Mouse (Mus musculus) c-Kit-positive CD71-positive TER-119-negative erythroid progenitor cells, embryonic 14.5 days (primary cell): ENCODE data around the gene Aldh6a1.

Experiments
- DNase-seq: peaks from one replicate; pipeline ENCODE4 v3.0.0-alpha.2; 2013; ENCODE audit warnings: low read depth

Aldh6a1 gene

DNA sequence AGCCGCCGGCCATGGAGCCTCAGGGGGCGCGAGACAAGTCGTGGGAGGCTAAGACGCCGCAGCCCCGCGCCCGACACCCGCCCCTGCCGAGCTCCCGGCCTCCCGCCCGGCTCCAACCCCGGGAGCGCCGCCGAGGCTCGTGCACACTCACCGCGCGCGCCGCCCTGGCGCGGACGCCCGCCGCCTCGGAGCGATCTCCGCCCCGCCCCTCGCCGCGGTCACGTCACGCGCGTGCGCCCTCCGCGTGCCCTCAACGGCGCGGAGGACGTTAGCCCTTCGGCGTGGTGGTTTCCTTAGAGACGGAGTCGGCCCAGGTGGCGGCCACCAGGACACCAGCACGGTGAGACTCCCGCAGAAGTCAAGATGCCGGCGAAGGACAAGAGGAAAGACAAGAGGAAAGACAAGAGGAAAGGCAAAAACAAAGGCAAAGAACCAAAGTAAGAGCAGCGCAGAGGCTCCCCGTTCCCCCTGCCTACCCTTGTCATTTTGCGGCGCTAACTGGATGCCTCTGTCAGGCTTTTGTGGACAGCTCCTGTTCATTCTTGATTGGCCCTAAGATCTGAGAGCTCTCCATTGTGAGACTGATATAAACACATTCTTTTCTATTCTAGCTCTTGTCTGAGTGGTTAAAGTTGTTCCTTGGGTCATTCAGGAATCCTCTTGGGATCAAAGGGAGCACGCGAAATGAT is 41.8 kb downstream of the Aldh6a1 start, which contains the start of the genes Entpd5 and Bbof1:
Gene Entpd5, minus strand, starts transcription at position 211 of the 689 bp plus-strand sequence.
Gene Bbof1, plus strand, starts transcription at position 253 of the 689 bp plus-strand sequence.
- peak; percentile 74 for DNase-seq

- peak; percentile 57 for DNase-seq
Measured at GRCm38 (mm10) chr12:84407874-84408818, 42.7 kb downstream of the Aldh6a1 start.

DNA sequence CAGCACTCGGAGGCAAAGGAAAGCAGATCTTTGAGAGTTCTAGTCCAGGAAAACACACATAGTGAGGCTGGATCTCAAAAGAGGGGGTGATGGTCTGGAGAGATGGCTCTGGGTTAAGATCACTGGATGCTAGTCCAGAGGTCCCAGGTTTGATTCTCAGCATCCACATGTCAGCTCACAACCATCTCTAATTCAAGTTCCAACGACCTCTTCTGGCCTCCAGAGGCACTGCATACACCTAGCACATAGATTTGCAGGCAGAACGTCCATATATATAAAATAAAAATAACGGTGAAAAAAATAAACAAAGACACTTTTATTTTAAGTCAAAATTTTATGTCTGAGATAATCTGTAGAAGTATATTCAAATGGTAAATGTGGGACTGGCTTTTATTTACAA is 43.5 kb downstream of the Aldh6a1 start:
- DNase-seq = no peak

- DNase-seq = no peak
Measured at GRCm38 (mm10) chr12:84404541-84404940, 46.3 kb downstream of the Aldh6a1 start.

DNA sequence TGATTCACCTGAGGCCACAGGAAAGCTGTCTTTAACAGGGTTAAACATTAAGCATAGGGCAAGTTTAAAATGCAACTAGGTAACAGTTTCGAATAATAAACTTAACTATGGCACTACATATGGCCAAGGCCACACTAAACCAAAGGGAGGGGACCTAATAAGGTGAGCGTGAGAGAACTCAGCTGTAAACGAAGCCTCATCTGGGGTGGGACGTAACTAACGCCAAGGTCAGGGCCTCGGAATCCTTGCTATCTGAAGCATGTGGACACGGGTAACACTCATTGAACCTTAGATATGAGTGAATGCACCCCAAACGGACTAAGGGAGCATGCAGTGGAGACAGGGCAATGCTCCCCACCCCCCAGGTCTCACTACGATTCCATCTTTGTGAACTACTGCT is 47.9 kb downstream of the Aldh6a1 start:
- DNase-seq = no peak

- DNase-seq = no peak
Measured at GRCm38 (mm10) chr12:84400653-84401052, 50.2 kb downstream of the Aldh6a1 start.

DNA sequence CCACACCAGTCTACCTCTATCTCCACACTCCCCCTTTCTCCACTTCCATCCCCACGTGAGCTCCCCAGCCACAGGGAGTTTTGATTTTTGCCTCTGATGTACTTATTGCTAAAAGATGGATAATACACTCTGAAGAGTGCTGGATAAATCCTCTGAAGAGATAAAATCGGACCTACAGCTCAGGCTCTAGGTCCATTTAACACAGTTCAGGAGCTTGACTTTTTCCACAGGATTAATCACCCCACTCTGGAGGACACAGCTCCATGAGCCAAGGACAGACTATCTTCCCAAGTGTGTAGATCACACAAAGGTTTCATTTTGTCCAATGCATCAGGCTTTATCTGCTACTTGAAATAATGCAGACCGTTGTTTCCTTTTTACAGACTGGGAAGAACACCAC is 50.7 kb downstream of the Aldh6a1 start:
- DNase-seq = no peak

DNA sequence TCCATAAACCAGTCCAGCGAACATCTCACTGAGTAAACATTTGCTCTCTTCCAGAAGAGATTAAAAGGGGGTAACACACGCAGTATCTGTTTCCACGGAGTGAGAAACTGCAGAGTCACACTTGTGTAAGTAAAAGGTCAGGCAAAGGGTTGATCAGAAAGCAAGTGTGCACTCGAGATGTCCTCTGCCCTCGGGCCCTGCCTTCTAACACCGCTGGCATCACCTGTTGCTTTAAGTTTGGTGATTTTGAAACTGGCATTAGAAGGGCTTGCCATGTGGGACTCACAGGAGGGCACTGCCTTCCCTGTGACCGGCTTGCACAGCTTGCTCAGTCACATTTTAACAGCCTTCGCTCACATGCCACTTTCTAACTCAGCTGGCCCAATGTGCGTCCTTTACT is 51.1 kb downstream of the Aldh6a1 start:
- no peak for DNase-seq

GRCm38 (mm10) chr12:84399135-84399534 is 51.7 kb downstream of the Aldh6a1 start:
- DNase-seq = no peak

- DNase-seq = no peak
Measured at GRCm38 (mm10) chr12:84398629-84399028, 52.2 kb downstream of the Aldh6a1 start.

GRCm38 (mm10) chr12:84397685-84398084 is 53.1 kb downstream of the Aldh6a1 start:
- DNase-seq = no peak

GRCm38 (mm10) chr12:84396947-84397679 is 53.7 kb downstream of the Aldh6a1 start:
- DNase-seq = no peak

DNA sequence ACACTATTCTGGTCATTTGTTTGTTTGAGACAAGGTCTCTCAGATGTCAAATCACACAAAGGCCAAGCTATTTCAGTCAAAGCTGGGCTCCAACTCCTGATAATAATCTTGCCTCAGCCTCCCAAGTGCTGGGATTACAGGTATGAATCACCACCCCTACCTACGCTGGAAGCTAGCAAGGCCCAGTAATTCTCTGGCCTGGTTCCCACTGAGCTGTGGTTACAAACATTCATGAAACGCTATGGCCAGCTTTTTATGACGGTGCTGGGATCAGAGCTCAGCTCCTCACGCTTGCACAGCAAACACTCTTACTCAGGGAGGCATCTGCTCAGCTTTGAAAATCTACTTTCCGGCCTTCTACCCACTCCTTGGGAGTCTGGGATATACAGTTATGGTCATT is 57.0 kb downstream of the Aldh6a1 start:
- DNase-seq = no peak

- DNase-seq = no peak
Measured at GRCm38 (mm10) chr12:84392681-84393080, 58.1 kb downstream of the Aldh6a1 start.

- DNase-seq = no peak
Measured at GRCm38 (mm10) chr12:84390336-84390735, 60.5 kb downstream of the Aldh6a1 start.

- DNase-seq = no peak
Measured at GRCm38 (mm10) chr12:84388774-84389400, 61.9 kb downstream of the Aldh6a1 start.

GRCm38 (mm10) chr12:84388097-84388496 is 62.7 kb downstream of the Aldh6a1 start:
- no peak for DNase-seq

DNA sequence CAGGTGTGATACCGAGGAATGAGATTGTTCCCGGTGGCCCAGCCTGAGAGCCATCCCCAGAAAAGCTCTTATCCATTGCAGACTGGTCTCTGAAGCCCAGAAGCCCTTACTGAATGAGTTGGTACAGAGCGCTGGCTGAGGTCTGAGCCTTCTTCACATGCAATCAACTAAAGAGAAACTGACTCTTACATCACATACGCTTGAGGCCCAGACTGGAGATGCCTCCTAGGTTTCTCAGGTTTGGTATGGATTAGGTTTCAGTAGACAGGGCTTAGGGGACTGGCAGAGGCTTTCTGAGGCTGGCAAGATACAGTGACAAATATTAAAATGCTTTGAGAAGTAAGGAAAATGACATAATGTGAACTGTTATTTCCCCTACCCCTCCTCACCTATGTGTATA is 65.4 kb downstream of the Aldh6a1 start:
- no peak for DNase-seq

GRCm38 (mm10) chr12:84384644-84385081 is 66.1 kb downstream of the Aldh6a1 start:
- DNase-seq = no peak

- no peak for DNase-seq
Measured at GRCm38 (mm10) chr12:84382369-84382768, 68.4 kb downstream of the Aldh6a1 start.
